15 mouse cellular contexts compared by ENCODE assay signal in genomic region chr6:146432218-146432865, GRCm38 (mm10).
DNase-seq lines count a peak whose midpoint lies in the region; ATAC-seq and TF ChIP-seq lines count a peak whose summit lies in the region.
"Had no signal": no experiment of that assay in that cellular context is flagged by ENCODE, and none has a peak within 500 bp of the region (broad histone marks: within the 10 kb centered on the region; RNA-seq: fewer than 3 reads in every experiment).

No protein-coding gene starts in this region.

- DNase-seq in lung, postnatal 0 days (ENCODE audit: low spot score), result peak; percentile 47
- no peak for DNase-seq in lung, postnatal 4 days
- DNase-seq in NIH3T3 (ENCODE audit: low read depth) (peak; percentile 79), liver (no peak)
- DNase-seq in intestine, embryonic 14.5 days (ENCODE audit: low spot score), result no peak
- no peak for DNase-seq in stomach, postnatal 0 days (ENCODE audit: low spot score)
- DNase-seq in kidney, postnatal 10 days, result no peak
- no peak for DNase-seq in layer of hippocampus, postnatal 25 days (ENCODE audit: extremely low spot score in 1 of 2, low spot score in 1 of 2)
- DNase-seq: cerebellum, postnatal 25 days; kidney, adult 2 months; right cerebral cortex, postnatal 4 days; thymus, postnatal 4 days had no signal

- no peaks in the 10 kb centered on the region for H3K27me3 ChIP-seq in lung, postnatal 0 days (replicated peaks; ENCODE audit: insufficient read depth, low read length)
- H3K27me3 ChIP-seq in intestine, embryonic 14.5 days (replicated peaks; ENCODE audit: control insufficient read depth, insufficient read depth, low read length), result no peaks in the 10 kb centered on the region
- no peaks in the 10 kb centered on the region for H3K27me3 ChIP-seq in stomach, postnatal 0 days (ENCODE audit: control insufficient read depth, insufficient read depth, low read length)
- H3K27me3 ChIP-seq: lung, embryonic 15.5 days; midbrain, embryonic 12.5 days had no signal

- ATAC-seq in lung, postnatal 0 days, result peak; percentile 52; the same call in 1 of the 2 replicates
- ATAC-seq in intestine, embryonic 14.5 days (replicated peaks; ENCODE audit: low FRiP score, low TSS enrichment, low read depth), result 0 out of 2 replicates have a peak, but pooled peaks have one; percentile 43
- ATAC-seq in stomach, postnatal 0 days (ENCODE audit: low FRiP score, low TSS enrichment), result peak; percentile 69

- H3K9ac ChIP-seq in lung, postnatal 0 days (replicated peaks; ENCODE audit: low read depth), result no peak overlapping the region
- no peak overlapping the region for H3K9ac ChIP-seq in intestine, embryonic 14.5 days (ENCODE audit: low read length)
- no peak overlapping the region for H3K9ac ChIP-seq in stomach, postnatal 0 days (ENCODE audit: low read length)
- H3K9ac ChIP-seq: lung, embryonic 15.5 days; midbrain, embryonic 12.5 days had no signal

- 63% methylated on average over 8 of the region's 8 CpGs for WGBS in lung, postnatal 0 days
- WGBS in intestine, embryonic 14.5 days, result 61% methylated on average over 8 of the region's 8 CpGs
- WGBS in stomach, postnatal 0 days, result 44% methylated on average over 8 of the region's 8 CpGs

- TF ChIP-seq EP300 in lung, postnatal 0 days (IDR thresholded peaks at IDR 0.05), result 0 out of 2 replicates have a peak, but pooled peaks have one; percentile 11
- TF ChIP-seq EP300 in stomach, postnatal 0 days (optimal IDR thresholded peaks at IDR 0.05), result no peak

- H3K9me3 ChIP-seq in lung, postnatal 0 days (ENCODE audit: low read length), result no peaks in the 10 kb centered on the region
- H3K9me3 ChIP-seq in intestine, embryonic 14.5 days (ENCODE audit: control insufficient read depth, low read length), result no peaks in the 10 kb centered on the region
- no peaks in the 10 kb centered on the region for H3K9me3 ChIP-seq in stomach, postnatal 0 days (ENCODE audit: control insufficient read depth, low read length)
- H3K9me3 ChIP-seq: lung, embryonic 15.5 days; midbrain, embryonic 12.5 days had no signal

- no peaks in the 10 kb centered on the region for H3K36me3 ChIP-seq in lung, postnatal 0 days (ENCODE audit: insufficient read depth, low read length)
- no peaks in the 10 kb centered on the region for H3K36me3 ChIP-seq in intestine, embryonic 14.5 days (ENCODE audit: control insufficient read depth, insufficient read depth, low read length)
- H3K36me3 ChIP-seq in stomach, postnatal 0 days (ENCODE audit: control insufficient read depth, insufficient read depth, low read length), result no peaks in the 10 kb centered on the region
- H3K36me3 ChIP-seq: lung, embryonic 15.5 days; midbrain, embryonic 12.5 days had no signal

- no peak overlapping the region for H3K4me3 ChIP-seq in lung, postnatal 0 days (ENCODE audit: low read depth, low read length)
- no peak overlapping the region for H3K4me3 ChIP-seq in intestine, embryonic 14.5 days (ENCODE audit: low read depth, low read length)
- no peak overlapping the region for H3K4me3 ChIP-seq in stomach, postnatal 0 days (ENCODE audit: low read depth, low read length)
- H3K4me3 ChIP-seq: lung, embryonic 15.5 days; midbrain, embryonic 12.5 days had no signal

- H3K4me2 ChIP-seq in lung, postnatal 0 days (replicated peaks; ENCODE audit: low read depth, low read length), result no peak overlapping the region
- H3K4me2 ChIP-seq in intestine, embryonic 14.5 days (ENCODE audit: low read length), result no peak overlapping the region
- no peak overlapping the region for H3K4me2 ChIP-seq in stomach, postnatal 0 days (replicated peaks; ENCODE audit: low read depth)
- H3K4me2 ChIP-seq: heart, embryonic 11.5 days; lung, embryonic 15.5 days; midbrain, embryonic 12.5 days had no signal

- no peak for TF ChIP-seq CTCF in lung, postnatal 0 days (IDR thresholded peaks at IDR 0.05)
- no peak for TF ChIP-seq CTCF in stomach, postnatal 0 days (IDR thresholded peaks at IDR 0.05; ENCODE audit: low read depth)

- 0 out of 2 replicates have a peak, but pooled peaks cover 3% of the 10 kb centered on the region for H3K4me1 ChIP-seq in lung, postnatal 0 days (ENCODE audit: insufficient read depth, low read depth, low read length)
- H3K4me1 ChIP-seq in intestine, embryonic 14.5 days (replicated peaks; ENCODE audit: control insufficient read depth, insufficient read depth, low read length), result 0 out of 2 replicates have a peak, but pooled peaks cover 4% of the 10 kb centered on the region
- no peaks in the 10 kb centered on the region for H3K4me1 ChIP-seq in stomach, postnatal 0 days (replicated peaks; ENCODE audit: control insufficient read depth, insufficient read depth)

- no peak overlapping the region for H3K27ac ChIP-seq in lung, postnatal 0 days (ENCODE audit: low read length)
- H3K27ac ChIP-seq in intestine, embryonic 14.5 days (ENCODE audit: low read depth), result no peak overlapping the region
- peak overlapping the region; percentile 78 for H3K27ac ChIP-seq in stomach, postnatal 0 days (replicated peaks)
- H3K27ac ChIP-seq: lung, embryonic 15.5 days; midbrain, embryonic 12.5 days had no signal

Comparison
In these comparisons a context has a peak if more than half of its experiments do, and no peak if none do; other contexts are left out.
1. DNase-seq: peak in lung, postnatal 0 days (single experiment) and NIH3T3 (single experiment); none in lung, postnatal 4 days (0 of 2), intestine, embryonic 14.5 days (single experiment), stomach, postnatal 0 days (single experiment), liver (single experiment), kidney, postnatal 10 days (single experiment) and layer of hippocampus, postnatal 25 days (0 of 2).
2. Peak in every context shown above with its lines, with median percentiles within 50 percentile points of each other: ATAC-seq.